Mouse (Mus musculus) c-Kit-negative CD71-positive TER-119-positive erythroid progenitor cells, embryonic 14.5 days (primary cell): ENCODE data around the gene Slc44a5.

Experiments used
- DNase-seq: peaks from one replicate; pipeline ENCODE4 v3.0.0-alpha.2; 2013; ENCODE audit warnings: low read depth, low spot score

The Slc44a5 gene

DNA sequence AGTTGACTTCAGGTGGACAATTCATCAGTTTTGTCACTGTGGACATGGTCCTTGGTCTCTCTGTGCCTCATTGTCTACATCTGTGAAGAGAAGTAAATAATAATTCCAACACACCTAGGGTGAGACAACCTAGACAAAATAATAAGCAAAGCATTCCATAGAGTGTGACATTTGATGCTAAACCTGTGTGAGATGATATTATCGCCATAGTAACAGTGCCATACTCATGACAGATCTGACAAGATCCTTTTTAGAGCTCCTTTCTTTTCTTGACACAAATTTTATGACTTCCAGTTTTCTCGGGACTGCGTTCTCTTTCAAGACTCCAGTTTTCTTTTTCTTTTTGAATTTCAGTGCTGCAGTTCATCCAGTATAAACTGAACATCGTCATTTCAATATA is 192.6 kb downstream of the Slc44a5 start:
- no peak for DNase-seq

GRCm38 (mm10) chr3:154171881-154172592 is 198.8 kb downstream of the Slc44a5 start:
- no peak for DNase-seq

DNA sequence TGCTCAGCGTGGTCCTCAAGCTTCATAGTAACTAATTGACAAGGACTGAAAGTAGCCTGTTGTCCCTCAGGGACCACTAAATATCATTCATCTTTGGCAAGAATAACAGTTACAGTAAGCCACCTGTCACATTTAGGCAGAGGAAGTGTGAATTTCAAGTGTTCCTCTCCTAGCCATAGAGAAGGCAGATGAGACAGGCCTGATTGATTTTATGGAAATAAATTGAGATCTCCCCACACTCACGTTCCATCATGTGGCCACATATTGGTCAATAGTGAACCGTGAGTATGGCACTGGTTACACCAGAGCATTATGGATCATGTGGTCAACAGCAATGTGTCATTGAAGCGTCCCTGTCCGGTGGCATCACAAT is 199.3 kb downstream of the Slc44a5 start:
- DNase-seq: no peak

DNA sequence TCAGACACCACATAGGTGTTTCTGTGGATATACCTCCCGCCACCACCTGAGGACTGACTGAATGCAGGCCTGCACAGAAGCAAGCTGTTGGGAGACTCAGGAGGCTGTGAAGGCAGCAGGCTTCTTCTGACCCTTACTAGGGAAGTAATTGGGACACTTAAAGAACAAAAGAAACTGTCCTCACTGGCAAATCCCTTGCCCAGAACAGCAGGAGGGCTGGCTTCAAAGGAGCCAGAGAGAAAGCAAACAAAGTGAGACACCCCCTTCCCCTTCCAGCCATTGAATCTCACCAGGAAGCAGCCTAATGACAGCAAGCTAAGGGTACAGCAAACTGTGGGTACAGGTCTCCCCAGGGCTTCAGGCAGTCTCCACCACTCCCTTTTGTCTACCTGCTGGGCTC is 200.3 kb downstream of the Slc44a5 start:
- no peak for DNase-seq

DNA sequence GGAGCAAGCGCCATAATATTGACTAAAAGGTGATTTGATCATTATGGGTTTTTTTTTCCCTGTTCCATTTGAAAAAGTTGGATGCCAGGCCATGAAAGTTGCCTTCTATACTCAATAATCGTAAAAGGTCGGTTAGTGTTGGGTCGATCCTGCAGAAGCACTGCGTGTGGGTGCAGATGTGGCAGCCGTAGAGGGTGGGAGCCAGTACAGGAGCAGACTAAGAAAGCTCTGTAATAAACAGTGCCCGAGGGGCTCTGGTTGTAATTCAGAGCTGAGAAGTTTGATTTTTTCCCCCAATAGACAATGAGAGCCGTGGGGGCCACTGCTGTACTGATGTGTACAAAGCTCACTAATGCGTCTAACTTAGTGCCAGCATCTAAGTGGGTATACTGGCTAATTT is 200.8 kb downstream of the Slc44a5 start:
- DNase-seq: no peak

DNA sequence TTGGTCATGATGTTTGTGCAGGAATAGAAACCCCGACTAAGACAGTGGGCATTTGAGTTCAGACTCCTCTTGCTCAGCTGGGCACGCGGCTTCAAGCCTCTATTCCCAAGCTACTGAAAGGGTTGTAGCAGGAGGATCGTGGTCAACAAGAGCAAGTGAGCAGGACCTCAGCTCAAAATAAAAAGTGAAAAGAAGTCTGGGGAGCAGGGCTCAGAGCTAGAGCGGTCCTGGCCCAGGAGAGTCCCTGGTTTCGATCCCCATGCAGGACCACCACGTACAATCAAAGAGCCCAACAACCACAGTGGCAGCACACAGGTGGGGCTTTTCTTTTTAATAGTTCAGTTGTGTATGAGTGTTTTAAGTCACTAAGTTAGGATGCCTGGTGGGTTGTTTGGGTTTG is 201.5 kb downstream of the Slc44a5 start:
- no peak for DNase-seq

DNA sequence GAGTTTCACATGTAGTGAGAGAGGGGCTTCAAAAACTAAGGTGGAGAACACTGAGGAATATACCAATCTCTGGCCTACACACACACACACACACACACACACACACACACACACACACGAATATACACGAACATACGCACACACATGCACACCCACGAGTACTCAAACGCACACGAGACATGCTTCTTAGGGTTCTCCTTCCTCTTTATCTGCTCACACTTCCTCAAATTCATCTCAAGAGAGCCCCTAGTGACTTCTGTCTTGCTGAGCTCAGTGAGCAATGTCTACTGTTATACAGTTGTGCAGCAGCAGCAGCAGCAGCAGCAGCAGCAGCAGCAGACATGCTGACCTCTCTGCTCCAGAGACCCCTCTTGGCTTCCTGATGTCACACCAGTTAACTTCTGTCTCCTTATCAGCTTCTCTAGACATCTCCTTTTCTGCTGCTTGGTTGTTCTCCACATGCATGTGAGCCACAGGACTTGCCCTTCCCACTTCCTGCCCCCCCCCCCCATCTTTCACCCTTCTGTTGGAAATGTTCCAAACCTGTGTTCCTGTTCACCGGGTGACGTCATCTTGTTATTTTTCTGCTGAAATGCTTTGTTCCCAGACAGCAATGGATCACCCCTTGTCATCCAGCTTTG is 204.5 kb downstream of the Slc44a5 start:
- DNase-seq: no peak

- DNase-seq: no peak
These were observed 206.2 kb downstream of the Slc44a5 start for GRCm38 (mm10) chr3:154179423-154179920.

GRCm38 (mm10) chr3:154182987-154183386 is 209.8 kb downstream of the Slc44a5 start:
- no peak for DNase-seq

DNA sequence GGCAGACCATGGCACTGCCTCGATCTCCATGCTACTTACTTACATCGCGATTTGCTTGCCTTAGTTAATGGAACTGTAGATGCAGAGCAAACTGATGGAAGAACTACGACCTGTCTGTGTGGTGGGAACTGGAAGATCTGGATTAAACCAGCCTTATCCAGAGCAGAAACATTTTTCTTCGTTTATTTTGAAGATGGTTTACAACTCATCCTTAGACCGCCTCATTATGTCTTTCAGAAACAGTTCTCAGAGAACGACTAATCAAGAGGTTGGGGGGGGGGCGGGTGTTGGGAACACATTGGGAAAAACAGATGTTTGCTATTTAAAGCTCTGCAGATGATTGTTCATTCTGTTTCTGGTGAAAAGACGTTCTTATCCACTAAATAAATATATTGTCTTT is 210.7 kb downstream of the Slc44a5 start:
- no peak for DNase-seq

DNA sequence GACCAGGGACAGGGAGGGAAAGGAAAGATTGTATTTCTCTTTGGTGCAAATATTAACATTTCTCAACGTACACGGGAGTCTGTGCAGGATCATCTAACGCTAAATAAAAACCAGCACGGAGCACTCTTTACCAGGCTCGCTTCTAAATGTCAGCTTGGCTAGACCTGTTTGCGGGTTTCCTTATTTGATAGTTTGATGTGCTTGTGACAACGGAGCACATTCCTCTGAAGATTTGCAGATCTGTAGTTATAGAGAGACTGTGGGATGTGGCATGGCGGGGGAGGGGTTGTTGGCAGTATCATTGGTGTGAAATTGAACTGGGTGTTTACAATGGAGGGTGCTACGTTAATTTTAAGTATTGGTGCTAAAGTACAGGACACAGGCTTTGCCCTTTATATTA is 215.4 kb downstream of the Slc44a5 start:
- DNase-seq: no peak

GRCm38 (mm10) chr3:154192328-154193030 is 219.2 kb downstream of the Slc44a5 start:
- no peak for DNase-seq

DNA sequence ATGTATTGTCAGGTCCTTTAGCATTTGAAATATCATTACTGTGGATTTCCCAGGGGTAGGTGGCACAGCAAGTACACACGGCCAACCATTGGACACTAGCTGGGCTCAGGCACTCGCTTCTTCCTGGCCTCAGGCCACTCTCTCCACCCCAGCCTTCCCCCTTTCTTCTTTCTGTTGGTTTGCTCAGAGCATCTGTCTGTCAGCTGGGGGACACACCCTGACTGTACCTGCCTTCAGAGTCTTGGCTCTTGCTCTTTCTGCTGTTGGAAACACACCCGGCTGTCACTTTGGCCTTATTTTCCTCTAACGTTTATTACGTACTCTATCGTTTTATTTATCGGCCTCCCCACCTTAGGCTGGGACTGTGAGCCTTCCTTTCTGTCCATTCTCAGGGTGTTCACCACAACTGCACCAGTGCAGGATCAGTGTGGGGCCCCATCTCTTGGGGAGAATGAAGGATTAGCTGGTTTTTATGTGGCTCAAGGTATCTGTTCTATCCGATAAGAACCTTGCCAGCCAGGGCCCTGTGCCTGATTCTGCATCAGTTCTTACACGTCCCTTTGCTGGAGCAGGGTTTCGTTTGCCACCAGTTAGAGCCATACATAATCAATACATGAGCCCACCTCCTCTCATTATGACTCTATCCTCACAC is 220.1 kb downstream of the Slc44a5 start:
- peak; percentile 22 for DNase-seq

DNA sequence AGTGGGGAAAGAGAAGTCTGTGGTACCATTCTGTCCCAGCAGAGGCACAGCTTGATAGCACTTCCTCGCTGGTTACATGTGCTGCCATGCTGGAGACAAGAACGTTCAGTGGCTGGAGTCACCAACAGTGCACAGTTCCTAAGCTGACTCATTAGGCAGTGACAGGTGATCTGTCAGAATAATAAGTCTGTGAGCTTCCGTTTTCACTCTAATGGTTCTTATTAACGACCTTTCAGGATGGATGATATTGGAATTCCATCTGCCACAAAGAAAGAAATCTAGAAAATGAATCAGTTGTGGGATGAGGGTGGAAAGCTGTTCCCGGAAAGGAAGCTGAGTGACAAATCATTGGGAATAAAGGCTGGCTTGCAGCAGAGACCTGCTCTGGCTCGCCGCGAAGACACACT is 227.2 kb downstream of the Slc44a5 start:
- no peak for DNase-seq

- DNase-seq: no peak
These were observed 228.6 kb downstream of the Slc44a5 start for GRCm38 (mm10) chr3:154201796-154202195.

GRCm38 (mm10) chr3:154202383-154202782 is 229.1 kb downstream of the Slc44a5 start:
- no peak for DNase-seq

- no peak for DNase-seq
These were observed 235.2 kb downstream of the Slc44a5 start for GRCm38 (mm10) chr3:154208479-154208878.

DNA sequence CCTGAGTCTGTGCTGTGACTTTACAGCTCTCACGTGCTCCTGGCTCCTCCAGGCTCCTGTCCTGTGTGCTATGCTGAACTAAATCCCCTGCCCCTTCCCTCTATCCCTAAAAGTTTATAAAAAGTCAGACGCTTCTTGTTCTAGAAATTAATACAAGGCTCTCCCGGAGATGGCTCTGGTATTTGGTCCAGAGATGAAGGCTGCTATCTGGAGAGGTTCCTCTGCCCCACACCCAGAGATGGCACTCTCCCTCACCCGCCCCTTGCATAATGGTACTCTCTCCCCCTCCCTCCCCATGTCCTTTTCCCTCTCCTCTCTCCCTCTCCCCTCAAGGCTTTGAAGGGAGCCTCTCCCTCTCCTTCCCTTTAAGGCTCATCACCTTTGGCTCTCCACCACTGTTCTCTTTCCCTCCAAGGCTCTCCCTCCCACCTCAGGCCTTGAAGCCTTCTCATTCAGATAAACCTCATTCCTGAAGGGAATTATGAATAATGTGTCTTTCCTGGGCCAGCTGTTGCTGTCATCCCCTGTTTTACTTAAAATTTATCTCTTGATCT is 236.0 kb downstream of the Slc44a5 start:
- DNase-seq: no peak

- DNase-seq: no peak
These were observed 236.7 kb downstream of the Slc44a5 start for GRCm38 (mm10) chr3:154209776-154210430.

- DNase-seq: no peak
These were observed 237.3 kb downstream of the Slc44a5 start for GRCm38 (mm10) chr3:154210431-154211055.

DNA sequence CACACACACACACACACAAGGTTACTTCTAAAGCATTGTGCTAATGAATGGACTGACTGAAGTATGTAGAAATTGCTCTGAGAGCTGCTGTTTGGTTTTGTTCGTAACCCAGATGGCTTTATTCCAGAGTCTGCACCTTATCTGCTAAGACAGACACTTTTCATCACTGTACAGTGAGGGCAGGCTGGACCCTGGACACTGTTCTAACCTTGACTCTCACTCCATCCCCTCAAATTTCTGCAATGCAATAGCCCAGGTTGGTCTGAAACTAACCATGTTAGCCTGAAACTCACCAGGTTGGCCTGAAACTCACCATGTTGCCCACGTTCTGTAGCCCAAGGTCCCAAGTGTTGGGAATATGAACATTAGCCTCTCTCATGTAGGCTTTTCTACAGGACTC is 239.3 kb downstream of the Slc44a5 start:
- no peak for DNase-seq
